Mouse (Mus musculus) kidney, adult 2 months (tissue): ENCODE measurements at regions not wholly inside any gene's neighbourhood (a gene's known extent, or its start where the extent isn't known, plus 50 kb on each side); places are given as distances from the start of the nearest gene placed in this dataset.

Source experiments
- DNase-seq: peaks from one replicate; pipeline ENCODE4 v3.0.0; 2021
- H3K27ac ChIP-seq: fragments of 200-500 bp; 2 replicates; pipeline ENCODE4 v1.5.1; 2012; ENCODE audit warnings: low read depth, low read length, control low read depth, inconsistent platforms; ENCODE audit not compliant: insufficient read depth
- H3K27me3 ChIP-seq: fragments of 200-500 bp; replicated peaks from 2 replicates; pipeline ENCODE4 v1.6.1; 2012; ENCODE audit warnings: mild to moderate bottlenecking, moderate library complexity, low read length, inconsistent platforms; ENCODE audit not compliant: control insufficient read depth, insufficient read depth
- H3K36me3 ChIP-seq: fragments of 200-500 bp; 2 replicates; pipeline ENCODE4 v1.6.1; 2012; ENCODE audit warnings: mild to moderate bottlenecking, moderate library complexity, low read length, inconsistent platforms; ENCODE audit not compliant: control insufficient read depth, insufficient read depth
- H3K4me1 ChIP-seq: fragments of 200-500 bp; 2 replicates; pipeline ENCODE4 v1.6.1; 2011; ENCODE audit warnings: low read length; ENCODE audit not compliant: control insufficient read depth, insufficient read depth
- H3K4me3 ChIP-seq: fragments of 200-500 bp; 2 replicates; pipeline ENCODE4 v1.5.1; 2011; ENCODE audit warnings: mild to moderate bottlenecking, low read depth, low read length, control low read depth; ENCODE audit not compliant: insufficient read depth
- CTCF ChIP-seq: fragments of 200-500 bp; conservative IDR thresholded peaks from 2 replicates; pipeline ENCODE4 v1.5.1; 2011; ENCODE audit warnings: low read depth, mild to moderate bottlenecking, control low read depth, low read length, moderate library complexity, mixed read lengths; ENCODE audit not compliant: insufficient read depth, insufficient read length
- POLR2A ChIP-seq: fragments of 200-500 bp; IDR thresholded peaks from one replicate; pipeline ENCODE4 v1.6.1; 2011; ENCODE audit warnings: low read depth, low read length, control low read depth
- WGBS: fragments of 180-500 bp; shearing (Covaris S2); methylation state at CpG from one replicate; pipeline ENCODE4 v1.1.7; 2018; 5-methylcytosine and 5-hydroxymethylcytosine counted together

DNA sequence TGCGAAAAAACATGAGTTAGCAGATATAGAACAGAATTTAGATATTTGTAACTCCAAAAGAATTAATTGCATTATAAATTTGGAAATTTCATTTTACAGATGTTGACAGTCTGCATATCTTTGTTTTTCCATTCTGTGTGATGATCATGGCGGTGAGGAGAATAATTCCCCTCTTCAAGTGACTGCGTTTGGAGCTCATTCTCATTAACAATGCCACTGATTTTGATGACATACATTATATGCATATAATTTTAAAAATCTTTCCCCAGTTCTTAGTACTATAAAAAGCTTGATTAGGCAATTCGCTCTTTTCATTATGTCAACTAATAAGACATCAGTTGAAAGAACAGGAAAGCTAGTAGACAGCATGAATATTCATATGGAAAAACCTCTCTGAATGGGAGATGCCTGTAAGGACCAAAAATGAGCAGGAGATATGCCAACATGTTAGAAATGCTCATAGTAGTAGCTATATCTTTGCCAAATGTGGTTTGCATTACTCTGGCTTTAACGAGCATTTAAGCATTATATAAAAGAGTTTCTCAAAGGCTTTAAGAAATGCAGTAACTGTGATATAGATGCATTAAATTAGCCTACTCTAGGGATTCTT, 849.2 kb upstream of the Cldn34c4 start:
- Histone ChIP-seq H3K27me3 (no peaks in the 10 kb centered on the region), H3K36me3 (no peaks in the 10 kb centered on the region), H3K4me1 (no peaks in the 10 kb centered on the region), H3K4me3 (no peak overlapping the region), H3K27ac (no peak overlapping the region)
- DNase-seq, result no peak
- 87% methylated on average over 5 of the region's 5 CpGs for WGBS
- TF ChIP-seq CTCF, result no peak

DNA sequence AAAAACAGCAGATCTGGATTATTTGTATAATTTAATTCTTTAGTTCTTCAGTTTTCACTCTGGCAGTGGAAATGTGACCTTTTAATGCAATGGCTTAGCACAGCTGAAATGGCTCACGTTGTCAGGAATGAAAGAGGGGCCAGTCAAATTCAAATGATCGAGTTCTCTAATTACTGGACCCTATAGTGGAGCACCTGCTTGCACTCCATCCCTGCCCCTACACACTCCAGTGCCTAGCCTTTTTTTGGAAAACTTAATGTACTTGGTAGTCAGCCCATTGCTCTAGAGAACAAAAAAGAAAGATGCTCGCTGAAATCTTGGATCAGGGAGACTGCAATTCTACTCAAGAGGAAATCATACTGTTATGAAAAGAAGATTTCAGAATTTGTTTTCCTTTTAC, 841.0 kb upstream of the Cldn34c4 start:
- 32% methylated on average over 3 of the region's 3 CpGs for WGBS
- H3K36me3 ChIP-seq, result no peaks in the 10 kb centered on the region
- no peak overlapping the region for H3K27ac ChIP-seq
- no peaks in the 10 kb centered on the region for H3K4me1 ChIP-seq
- TF ChIP-seq POLR2A (no peak), CTCF (no peak)
- no peak overlapping the region for H3K4me3 ChIP-seq
- DNase-seq, result no peak
- no peaks in the 10 kb centered on the region for H3K27me3 ChIP-seq

DNA sequence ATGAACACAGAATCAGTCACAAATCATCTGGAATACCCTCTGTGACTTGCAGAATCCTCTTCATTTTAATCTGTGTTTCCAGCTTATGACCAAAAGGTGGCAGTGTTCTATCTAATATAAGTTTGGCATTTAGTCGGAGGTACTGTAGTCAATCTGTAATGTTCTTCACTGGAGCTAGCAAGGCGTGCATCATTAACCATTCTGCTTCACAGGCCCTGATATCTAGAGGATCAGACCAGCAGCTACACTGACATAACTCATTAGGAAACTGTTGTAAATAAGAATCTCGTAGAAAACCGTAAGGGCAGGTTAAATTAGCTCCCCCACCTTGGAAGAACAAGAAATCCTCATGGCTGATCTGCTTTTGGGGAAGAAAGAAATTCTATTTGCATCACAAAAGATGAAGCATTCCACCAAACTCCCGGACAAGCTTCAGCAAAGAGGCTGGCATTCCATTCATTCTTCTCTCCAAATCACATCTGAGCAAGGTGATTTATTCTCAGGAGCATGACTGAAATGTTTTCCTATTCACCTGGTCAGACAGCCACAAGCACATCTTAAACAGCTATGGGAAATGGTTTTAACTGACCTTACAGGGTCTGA, 840.0 kb upstream of the Cldn34c4 start:
- Histone ChIP-seq H3K4me3 (no peak overlapping the region), H3K4me1 (no peaks in the 10 kb centered on the region), H3K27ac (no peak overlapping the region), H3K27me3 (no peaks in the 10 kb centered on the region), H3K36me3 (no peaks in the 10 kb centered on the region)
- peak; percentile 2 for DNase-seq
- 3% methylated on average over 5 of the region's 5 CpGs for WGBS
- no peak for TF ChIP-seq CTCF
- no peak for TF ChIP-seq POLR2A
